Mouse (Mus musculus) kidney, postnatal 0 days (tissue): ENCODE data around the gene Gpcpd1. TPM values are rescaled to one million over a fixed set of nuclear protein-coding genes. Genes with fewer than 3 reads are reported as not detected.

Experiments used
- ATAC-seq: fragments of 200-750 bp; cut with Nextera tagmentation; replicated peaks from 2 replicates; pipeline ENCODE4 v1.8.0; 2017; ENCODE audit warnings: low read depth, moderate number of reproducible peaks, moderate TSS enrichment, moderate library complexity; ENCODE audit not compliant: low FRiP score
- DNase-seq: peaks from one replicate; pipeline ENCODE4 v3.0.0-alpha.2; 2016; ENCODE audit warnings: low spot score
- H3K27ac ChIP-seq: fragments of 300-500 bp; sonication (generic); 2 replicates; pipeline ENCODE4 v1.5.1; 2014; ENCODE audit warnings: mild to moderate bottlenecking
- H3K27me3 ChIP-seq: fragments of 300-500 bp; sonication (generic); 2 replicates; pipeline ENCODE4 v1.6.1; 2014; ENCODE audit warnings: low read length, mixed read lengths; ENCODE audit not compliant: insufficient read depth
- H3K36me3 ChIP-seq: fragments of 300-500 bp; sonication (generic); 2 replicates; pipeline ENCODE4 v1.6.1; 2014; ENCODE audit warnings: low read length, mixed read lengths; ENCODE audit not compliant: insufficient read depth
- H3K4me1 ChIP-seq: fragments of 300-500 bp; sonication (generic); replicated peaks from 2 replicates; pipeline ENCODE4 v1.6.1; 2014; ENCODE audit warnings: antibody characterized with exemption, low read length, mixed read lengths; ENCODE audit not compliant: insufficient read depth
- H3K4me2 ChIP-seq: fragments of 300-500 bp; sonication (generic); 2 replicates; pipeline ENCODE4 v1.6.1; 2014; ENCODE audit warnings: mild to moderate bottlenecking, low read length, moderate library complexity, mixed read lengths
- H3K4me3 ChIP-seq: fragments of 300-500 bp; sonication (generic); replicated peaks from 2 replicates; pipeline ENCODE4 v1.5.1; 2014; ENCODE audit warnings: low read depth, low read length
- H3K9ac ChIP-seq: fragments of 300-500 bp; sonication (generic); 2 replicates; pipeline ENCODE4 v1.6.1; 2014; ENCODE audit warnings: low read depth, low read length
- H3K9me3 ChIP-seq: fragments of 300-500 bp; sonication (generic); replicated peaks from 2 replicates; pipeline ENCODE4 v1.6.1; 2016; ENCODE audit warnings: low read length, inconsistent platforms, mixed read lengths
- CTCF ChIP-seq: IDR thresholded peaks from 2 replicates; pipeline ENCODE4 v1.5.1; 2016; ENCODE audit warnings: antibody characterized with exemption, low read depth, mild to moderate bottlenecking, moderate library complexity
- WGBS: fragments of 180-500 bp; shearing (Covaris S2); extraction: QIAGEN DNeasy Blood & Tissue Kit; methylation state at CpG from one replicate; pipeline ENCODE4 v1.1.7; 2014; 5-methylcytosine and 5-hydroxymethylcytosine counted together
- polyA plus RNA-seq: library from polyadenylated mRNA; unstranded; fragments of >200 nt; fragmentation: Nextera tagmentation; extraction: Ambion mirVana; gene quantifications from 2 replicates; pipeline ENCODE4 v1.2.1, GENCODE M21; 2015

Gene Gpcpd1
- polyA plus RNA-seq, 1 experiment from 2014 or later: 34.3 TPM

- DNase-seq (no peak), ATAC-seq (no peak)
- Histone ChIP-seq H3K9ac (no peak overlapping the region), H3K27ac (no peak overlapping the region), H3K4me2 (no peak overlapping the region), H3K36me3 (no peaks in the 10 kb centered on the region), H3K9me3 (no peaks in the 10 kb centered on the region), H3K4me1 (no peaks in the 10 kb centered on the region), H3K4me3 (no peak overlapping the region), H3K27me3 (no peaks in the 10 kb centered on the region)
- 93% methylated on average over 4 of the region's 4 CpGs for WGBS
- no peak for TF ChIP-seq CTCF
These were observed 24.2 kb upstream of the Gpcpd1 start for GRCm38 (mm10) chr2:132611551-132612233.

GRCm38 (mm10) chr2:132607141-132608093, 19.9 kb upstream of the Gpcpd1 start:
- Histone ChIP-seq H3K4me3 (no peak overlapping the region), H3K36me3 (no peaks in the 10 kb centered on the region), H3K4me2 (no peak overlapping the region), H3K9me3 (no peaks in the 10 kb centered on the region), H3K27ac (no peak overlapping the region), H3K4me1 (no peaks in the 10 kb centered on the region), H3K27me3 (no peaks in the 10 kb centered on the region), H3K9ac (no peak overlapping the region)
- DNase-seq (no peak), ATAC-seq (no peak)
- no peak for TF ChIP-seq CTCF
- WGBS: 50% methylated on average over 10 of the region's 10 CpGs

- no peaks in the 10 kb centered on the region for H3K27me3 ChIP-seq
- no peak overlapping the region for H3K4me2 ChIP-seq
- 66% methylated on average over 5 of the region's 5 CpGs for WGBS
- DNase-seq: no peak
- no peaks in the 10 kb centered on the region for H3K4me1 ChIP-seq
- H3K9me3 ChIP-seq: no peaks in the 10 kb centered on the region
- H3K9ac ChIP-seq: no peak overlapping the region
- ATAC-seq: no peak
- H3K36me3 ChIP-seq: no peaks in the 10 kb centered on the region
- H3K27ac ChIP-seq: no peak overlapping the region
- no peak overlapping the region for H3K4me3 ChIP-seq
- TF ChIP-seq CTCF: no peak
These were observed 18.4 kb upstream of the Gpcpd1 start for GRCm38 (mm10) chr2:132605795-132606563.

- H3K9me3 ChIP-seq: no peaks in the 10 kb centered on the region
- no peak overlapping the region for H3K4me2 ChIP-seq
- no peak overlapping the region for H3K4me3 ChIP-seq
- H3K36me3 ChIP-seq: no peaks in the 10 kb centered on the region
- H3K4me1 ChIP-seq: no peaks in the 10 kb centered on the region
- DNase-seq (no peak), ATAC-seq (no peak)
- no peak overlapping the region for H3K27ac ChIP-seq
- H3K27me3 ChIP-seq: no peaks in the 10 kb centered on the region
- WGBS: 79% methylated on average over 4 of the region's 4 CpGs
- TF ChIP-seq CTCF: no peak
- H3K9ac ChIP-seq: no peak overlapping the region
These were observed 17.4 kb upstream of the Gpcpd1 start for GRCm38 (mm10) chr2:132604922-132605321.

GRCm38 (mm10) chr2:132603706-132604105, 16.2 kb upstream of the Gpcpd1 start:
- Histone ChIP-seq H3K4me3 (no peak overlapping the region), H3K36me3 (no peaks in the 10 kb centered on the region), H3K27ac (no peak overlapping the region), H3K9me3 (no peaks in the 10 kb centered on the region), H3K4me2 (no peak overlapping the region), H3K27me3 (no peaks in the 10 kb centered on the region), H3K4me1 (no peaks in the 10 kb centered on the region), H3K9ac (no peak overlapping the region)
- DNase-seq: no peak
- 90% methylated on average over 2 of the region's 2 CpGs for WGBS
- TF ChIP-seq CTCF: no peak
- no peak for ATAC-seq

DNA sequence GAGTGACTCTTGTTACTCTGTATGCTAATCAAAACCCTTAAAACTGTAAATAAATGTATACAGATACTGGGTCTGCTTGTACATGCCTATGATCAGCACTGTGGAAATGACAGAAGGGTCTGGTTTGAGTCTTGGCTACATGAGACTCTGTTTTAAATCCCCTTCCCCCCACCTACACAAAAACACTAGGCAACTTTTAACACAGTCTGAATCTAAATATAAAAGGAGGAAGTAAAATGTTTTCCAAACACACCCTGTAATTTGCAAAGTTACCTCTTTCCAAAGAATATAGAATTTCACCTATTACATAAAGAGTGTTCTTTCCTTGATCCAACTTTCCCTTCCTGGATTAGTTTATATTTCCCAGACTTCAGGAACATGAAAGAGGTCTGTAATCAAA, 14.2 kb upstream of the Gpcpd1 start:
- Histone ChIP-seq H3K4me2 (no peak overlapping the region), H3K9ac (no peak overlapping the region), H3K36me3 (no peaks in the 10 kb centered on the region), H3K9me3 (no peaks in the 10 kb centered on the region), H3K27me3 (no peaks in the 10 kb centered on the region), H3K27ac (no peak overlapping the region), H3K4me3 (no peak overlapping the region), H3K4me1 (no peaks in the 10 kb centered on the region)
- DNase-seq: no peak
- no peak for ATAC-seq
- TF ChIP-seq CTCF: no peak
